Mouse (Mus musculus): ENCODE measurements at regions not wholly inside any gene's neighbourhood (a gene's known extent, or its start where the extent isn't known, plus 50 kb on each side); places are given as distances from the start of the nearest gene placed in this dataset.

- no peaks in the 10 kb centered on the region for H3K4me1 ChIP-seq
- no peak for ATAC-seq
- WGBS: 29% methylated on average over 4 of the region's 4 CpGs
- H3K4me3 ChIP-seq: no peak overlapping the region
- H3K9ac ChIP-seq: no peak overlapping the region
- H3K9me3 ChIP-seq (replicated peaks): no peaks in the 10 kb centered on the region
- H3K27ac ChIP-seq: no peak overlapping the region
- H3K27me3 ChIP-seq: no peaks in the 10 kb centered on the region
- no peaks in the 10 kb centered on the region for H3K36me3 ChIP-seq (ENCODE audit: poor library complexity, severe bottlenecking)
- H3K4me2 ChIP-seq: no peak overlapping the region
These were observed 70.7 kb downstream of the Setd4 start for GRCm38 (mm10) chr16:93533205-93533604.

- H3K36me3 ChIP-seq (ENCODE audit: poor library complexity, severe bottlenecking): no peaks in the 10 kb centered on the region
These were observed 71.9 kb downstream of the Setd4 start for GRCm38 (mm10) chr16:93531937-93532336.

GRCm38 (mm10) chr16:93522485-93522884, 81.4 kb downstream of the Setd4 start:
- Histone ChIP-seq H3K4me2 (no peak overlapping the region), H3K9ac (no peak overlapping the region), H3K27me3 (no peaks in the 10 kb centered on the region), H3K4me3 (no peak overlapping the region), H3K36me3 (ENCODE audit: poor library complexity, severe bottlenecking) (no peaks in the 10 kb centered on the region), H3K27ac (no peak overlapping the region), H3K4me1 (no peaks in the 10 kb centered on the region), H3K9me3 (replicated peaks) (no peaks in the 10 kb centered on the region)
- WGBS: 71% methylated on average over 2 of the region's 2 CpGs
- no peak for ATAC-seq

More at GRCm38 (mm10) chr16:93531937-93532336, 71.9 kb downstream of the Setd4 start:
- no peak overlapping the region for H3K27ac ChIP-seq
- WGBS: 83% methylated on average over 8 of the region's 8 CpGs
- H3K27me3 ChIP-seq: no peaks in the 10 kb centered on the region
- H3K9ac ChIP-seq: no peak overlapping the region
- H3K4me3 ChIP-seq: no peak overlapping the region
- H3K9me3 ChIP-seq (replicated peaks): no peaks in the 10 kb centered on the region
- H3K4me2 ChIP-seq: no peak overlapping the region
- H3K4me1 ChIP-seq: no peaks in the 10 kb centered on the region
- no peak for ATAC-seq

GRCm38 (mm10) chr16:93520481-93520880, 83.4 kb downstream of the Setd4 start:
- no peak overlapping the region for H3K27ac ChIP-seq
- no peaks in the 10 kb centered on the region for H3K9me3 ChIP-seq (replicated peaks)
- no peak for ATAC-seq
- H3K27me3 ChIP-seq: no peaks in the 10 kb centered on the region
- no peaks in the 10 kb centered on the region for H3K4me1 ChIP-seq
- H3K9ac ChIP-seq: no peak overlapping the region
- H3K4me2 ChIP-seq: no peak overlapping the region
- H3K4me3 ChIP-seq: no peak overlapping the region
- no peaks in the 10 kb centered on the region for H3K36me3 ChIP-seq (ENCODE audit: poor library complexity, severe bottlenecking)
- WGBS: 84% methylated on average over 3 of the region's 3 CpGs

- no peak for ATAC-seq
- no peaks in the 10 kb centered on the region for H3K4me1 ChIP-seq
- WGBS: 87% methylated on average over 1 of the region's 1 CpGs
- H3K9ac ChIP-seq: no peak overlapping the region
- H3K36me3 ChIP-seq (ENCODE audit: poor library complexity, severe bottlenecking): no peaks in the 10 kb centered on the region
- no peak overlapping the region for H3K4me3 ChIP-seq
- no peaks in the 10 kb centered on the region for H3K27me3 ChIP-seq
- H3K9me3 ChIP-seq (replicated peaks): no peaks in the 10 kb centered on the region
- no peak overlapping the region for H3K27ac ChIP-seq
- no peak overlapping the region for H3K4me2 ChIP-seq
These were observed 85.2 kb downstream of the Setd4 start for GRCm38 (mm10) chr16:93518620-93519019.

- Histone ChIP-seq H3K36me3 (ENCODE audit: poor library complexity, severe bottlenecking) (no peaks in the 10 kb centered on the region), H3K4me2 (no peak overlapping the region), H3K27ac (no peak overlapping the region), H3K4me1 (no peaks in the 10 kb centered on the region), H3K9me3 (replicated peaks) (no peaks in the 10 kb centered on the region), H3K4me3 (no peak overlapping the region), H3K27me3 (no peaks in the 10 kb centered on the region), H3K9ac (no peak overlapping the region)
- ATAC-seq: no peak
- 86% methylated on average over 5 of the region's 5 CpGs for WGBS
These were observed 87.1 kb downstream of the Setd4 start for GRCm38 (mm10) chr16:93516793-93517192.

- H3K4me3 ChIP-seq: no peak overlapping the region
- no peak overlapping the region for H3K9ac ChIP-seq
- no peaks in the 10 kb centered on the region for H3K27me3 ChIP-seq
- peak; percentile 62; the same call in 1 of the 2 replicates for ATAC-seq
- H3K9me3 ChIP-seq (replicated peaks): no peaks in the 10 kb centered on the region
- no peak overlapping the region for H3K4me2 ChIP-seq
- no peaks in the 10 kb centered on the region for H3K36me3 ChIP-seq (ENCODE audit: poor library complexity, severe bottlenecking)
- H3K4me1 ChIP-seq: no peaks in the 10 kb centered on the region
- H3K27ac ChIP-seq: no peak overlapping the region
- WGBS: 72% methylated on average over 5 of the region's 5 CpGs
These were observed 88.4 kb downstream of the Setd4 start for GRCm38 (mm10) chr16:93515456-93515941.

GRCm38 (mm10) chr16:93513616-93514041, 90.2 kb downstream of the Setd4 start:
- H3K4me1 ChIP-seq: no peaks in the 10 kb centered on the region
- WGBS: 96% methylated on average over 5 of the region's 5 CpGs
- ATAC-seq: no peak
- no peak overlapping the region for H3K27ac ChIP-seq
- no peak overlapping the region for H3K9ac ChIP-seq
- no peaks in the 10 kb centered on the region for H3K9me3 ChIP-seq (replicated peaks)
- H3K4me3 ChIP-seq: no peak overlapping the region
- H3K36me3 ChIP-seq (ENCODE audit: poor library complexity, severe bottlenecking): no peaks in the 10 kb centered on the region
- no peak overlapping the region for H3K4me2 ChIP-seq
- no peaks in the 10 kb centered on the region for H3K27me3 ChIP-seq

GRCm38 (mm10) chr16:93511988-93512387, 91.9 kb downstream of the Setd4 start:
- Histone ChIP-seq H3K4me1 (no peaks in the 10 kb centered on the region), H3K4me2 (no peak overlapping the region)

GRCm38 (mm10) chr16:93511517-93511916, 92.3 kb downstream of the Setd4 start:
- H3K9ac ChIP-seq: no peak overlapping the region
- H3K27me3 ChIP-seq: no peaks in the 10 kb centered on the region
- WGBS: 3% methylated on average over 2 of the region's 2 CpGs
- H3K36me3 ChIP-seq (ENCODE audit: poor library complexity, severe bottlenecking): no peaks in the 10 kb centered on the region
- H3K4me2 ChIP-seq: no peak overlapping the region
- no peak overlapping the region for H3K4me3 ChIP-seq
- no peak overlapping the region for H3K27ac ChIP-seq
- no peak for ATAC-seq
- H3K9me3 ChIP-seq (replicated peaks): 0 out of 2 replicates have a peak, but pooled peaks cover 7% of the 10 kb centered on the region
- H3K4me1 ChIP-seq: no peaks in the 10 kb centered on the region

More at GRCm38 (mm10) chr16:93511988-93512387, 91.9 kb downstream of the Setd4 start:
- 0 out of 2 replicates have a peak, but pooled peaks cover 5% of the 10 kb centered on the region for H3K9me3 ChIP-seq (replicated peaks)
- WGBS: 79% methylated on average over 4 of the region's 4 CpGs
- H3K27me3 ChIP-seq: no peaks in the 10 kb centered on the region
- ATAC-seq: no peak
- no peak overlapping the region for H3K4me3 ChIP-seq
- no peak overlapping the region for H3K27ac ChIP-seq
- H3K9ac ChIP-seq: no peak overlapping the region
- no peaks in the 10 kb centered on the region for H3K36me3 ChIP-seq (ENCODE audit: poor library complexity, severe bottlenecking)

- no peaks in the 10 kb centered on the region for H3K36me3 ChIP-seq (ENCODE audit: poor library complexity, severe bottlenecking)
- no peak overlapping the region for H3K4me2 ChIP-seq
- H3K9ac ChIP-seq: no peak overlapping the region
- H3K9me3 ChIP-seq (replicated peaks): 0 out of 2 replicates have a peak, but pooled peaks cover 3% of the 10 kb centered on the region
- no peaks in the 10 kb centered on the region for H3K27me3 ChIP-seq
- H3K27ac ChIP-seq: no peak overlapping the region
- H3K4me1 ChIP-seq: no peaks in the 10 kb centered on the region
- WGBS: 90% methylated on average over 2 of the region's 2 CpGs
- no peak for ATAC-seq
- H3K4me3 ChIP-seq: no peak overlapping the region
These were observed 105.1 kb downstream of the Setd4 start for GRCm38 (mm10) chr16:93498800-93499199.

- Histone ChIP-seq H3K27me3 (no peaks in the 10 kb centered on the region), H3K9me3 (replicated peaks) (no peaks in the 10 kb centered on the region), H3K4me3 (no peak overlapping the region), H3K27ac (no peak overlapping the region), H3K9ac (no peak overlapping the region), H3K4me2 (no peak overlapping the region), H3K36me3 (ENCODE audit: poor library complexity, severe bottlenecking) (no peaks in the 10 kb centered on the region), H3K4me1 (no peaks in the 10 kb centered on the region)
- no peak for ATAC-seq
- 84% methylated on average over 6 of the region's 6 CpGs for WGBS
These were observed 110.4 kb downstream of the Setd4 start for GRCm38 (mm10) chr16:93493337-93494002.

All from forebrain, embryonic 13.5 days (tissue).